Mouse (Mus musculus): ENCODE data around the gene Tpx2.

DNA sequence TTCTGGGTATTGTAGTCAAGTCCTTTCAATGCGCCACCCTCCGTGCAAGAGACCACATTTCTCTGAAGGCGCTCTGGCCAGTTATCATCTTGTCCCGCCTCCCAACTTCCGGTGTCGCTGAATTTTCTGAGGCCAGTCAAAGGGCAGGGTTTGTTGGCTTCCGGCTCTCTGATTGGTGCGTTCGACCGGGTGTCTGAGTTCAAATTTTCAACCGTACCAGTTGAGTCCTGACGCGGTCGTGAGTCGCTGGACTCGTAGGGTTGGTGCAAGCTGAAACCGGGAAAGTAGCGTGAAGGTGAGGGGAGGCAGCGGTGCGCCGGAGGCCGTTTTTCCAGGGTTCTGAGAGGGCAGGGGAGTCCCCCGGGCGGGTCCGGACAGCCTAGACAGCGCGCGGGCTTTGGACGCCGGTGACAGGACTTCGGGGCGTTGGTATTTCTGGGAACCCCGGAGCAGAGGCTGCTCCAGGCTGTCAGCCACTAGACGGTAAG, at the start of gene Tpx2:
- peak; percentile 60; the same call in 1 of the 2 replicates for TF ChIP-seq POLR2A (IDR thresholded peaks at IDR 0.05; ENCODE audit: control insufficient read depth, extremely low read depth, insufficient read depth, low read length, poor library complexity)
- TF ChIP-seq CTCF (IDR thresholded peaks at IDR 0.05; ENCODE audit: borderline replicate concordance, control insufficient read depth, extremely low read depth, insufficient read depth, low read length, poor library complexity) = peak; percentile 25; the same call in 1 of the 2 replicates

Data from thymus, adult 2 months (tissue).